Mouse (Mus musculus) thymus, postnatal 4 days (tissue): ENCODE results near the gene Slc16a9.
A peak's percentile ranks its signal among the peaks of the same experiment; 100 is the strongest.

Experiments used
- DNase-seq: peaks from one replicate; pipeline ENCODE4 v3.0.0; 2021

Slc16a9 gene

GRCm38 (mm10) chr10:70254666-70255065 lies 9.8 kb downstream of the Slc16a9 start:
- DNase-seq, result no peak

GRCm38 (mm10) chr10:70255601-70256210 lies 10.8 kb downstream of the Slc16a9 start:
- DNase-seq, result no peak

- DNase-seq, result no peak
These were observed 12.1 kb downstream of the Slc16a9 start for GRCm38 (mm10) chr10:70257029-70257428.

GRCm38 (mm10) chr10:70260904-70261303 lies 16.0 kb downstream of the Slc16a9 start:
- no peak for DNase-seq

- no peak for DNase-seq
These were observed 17.2 kb downstream of the Slc16a9 start for GRCm38 (mm10) chr10:70262051-70262450.

- no peak for DNase-seq
These were observed 18.8 kb downstream of the Slc16a9 start for GRCm38 (mm10) chr10:70263681-70264189.

- no peak for DNase-seq
These were observed 19.6 kb downstream of the Slc16a9 start for GRCm38 (mm10) chr10:70264337-70265036.

- DNase-seq, result no peak
These were observed 21.6 kb downstream of the Slc16a9 start for GRCm38 (mm10) chr10:70266501-70266900.

GRCm38 (mm10) chr10:70268581-70269446 lies 23.9 kb downstream of the Slc16a9 start:
- DNase-seq, result no peak

- DNase-seq, result no peak
These were observed 24.5 kb downstream of the Slc16a9 start for GRCm38 (mm10) chr10:70269447-70269787.

- DNase-seq, result no peak
These were observed 31.8 kb downstream of the Slc16a9 start for GRCm38 (mm10) chr10:70276678-70277077.

- peak; percentile 33 for DNase-seq
These were observed 34.4 kb downstream of the Slc16a9 start for GRCm38 (mm10) chr10:70279349-70279748.

- no peak for DNase-seq
These were observed 42.9 kb downstream of the Slc16a9 start for GRCm38 (mm10) chr10:70287825-70288235.

GRCm38 (mm10) chr10:70288406-70289327 lies 43.8 kb downstream of the Slc16a9 start:
- no peak for DNase-seq

- DNase-seq, result no peak
These were observed 47.1 kb downstream of the Slc16a9 start for GRCm38 (mm10) chr10:70292014-70292413.

- no peak for DNase-seq
These were observed 49.2 kb downstream of the Slc16a9 start for GRCm38 (mm10) chr10:70294094-70294493.

GRCm38 (mm10) chr10:70296531-70297366 lies 51.8 kb downstream of the Slc16a9 start:
- peak; percentile 67 for DNase-seq

- no peak for DNase-seq
These were observed 54.2 kb downstream of the Slc16a9 start for GRCm38 (mm10) chr10:70299118-70299517.

GRCm38 (mm10) chr10:70299653-70300052 lies 54.8 kb downstream of the Slc16a9 start:
- no peak for DNase-seq

GRCm38 (mm10) chr10:70301190-70301589 lies 56.3 kb downstream of the Slc16a9 start:
- no peak for DNase-seq

GRCm38 (mm10) chr10:70303203-70303602 lies 58.3 kb downstream of the Slc16a9 start:
- peak; percentile 48 for DNase-seq
